Comparison of ENCODE assay signal across 25 mouse cellular contexts in the genomic region with DNA sequence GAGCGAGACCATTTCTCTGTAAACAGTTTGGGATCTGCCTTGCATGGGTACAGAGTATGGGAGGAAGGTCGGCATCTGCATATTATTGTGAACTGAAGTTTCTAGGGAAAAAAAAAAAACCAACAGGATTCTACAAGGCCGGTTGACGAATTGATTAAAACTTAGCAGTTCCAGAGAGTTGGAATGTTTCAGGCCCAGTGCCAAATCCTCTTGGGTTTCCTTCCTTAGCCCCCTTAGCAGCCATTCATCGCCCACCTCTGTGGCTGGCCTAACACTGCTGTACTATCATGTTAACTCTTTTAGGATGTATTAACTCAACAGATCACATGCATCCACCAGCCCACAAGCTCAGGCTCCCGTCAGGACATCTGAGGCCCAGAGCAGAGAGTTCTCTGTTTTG.
DNase-seq lines count a peak whose midpoint lies in the region; ATAC-seq lines count a peak whose summit lies in the region.
"Had no signal": no experiment of that assay in that cellular context is flagged by ENCODE, and none has a peak within 500 bp of the region (broad histone marks: within the 10 kb centered on the region; RNA-seq: fewer than 3 reads in every experiment).

No protein-coding gene starts in this region.

- no peaks in the 10 kb centered on the region for H3K36me3 ChIP-seq in limb, embryonic 13.5 days
- H3K36me3 ChIP-seq in limb, embryonic 10.5 days = no peaks in the 10 kb centered on the region
- H3K36me3 ChIP-seq in embryonic facial prominence, embryonic 13.5 days = no peaks in the 10 kb centered on the region
- H3K36me3 ChIP-seq in embryonic facial prominence, embryonic 15.5 days = no peaks in the 10 kb centered on the region
- H3K36me3 ChIP-seq: forebrain, embryonic 10.5 days; G1E; hindbrain, embryonic 12.5 days; hindbrain, embryonic 15.5 days had no signal

- no peak for ATAC-seq in limb, embryonic 13.5 days (ENCODE audit: low FRiP score, low read depth)
- ATAC-seq in embryonic facial prominence, embryonic 13.5 days (ENCODE audit: insufficient number of reproducible peaks, insufficient read depth, low FRiP score, low TSS enrichment, low read depth) = no peak
- ATAC-seq in embryonic facial prominence, embryonic 15.5 days (ENCODE audit: insufficient number of reproducible peaks, low FRiP score, low TSS enrichment, low read depth) = no peak
- ATAC-seq: forebrain, embryonic 13.5 days; forebrain, embryonic 16.5 days; intestine, postnatal 0 days had no signal

- H3K9ac ChIP-seq in limb, embryonic 13.5 days = no peak overlapping the region
- no peak overlapping the region for H3K9ac ChIP-seq in embryonic facial prominence, embryonic 13.5 days
- no peak overlapping the region for H3K9ac ChIP-seq in embryonic facial prominence, embryonic 15.5 days
- H3K9ac ChIP-seq: forebrain, embryonic 13.5 days; hindbrain, embryonic 12.5 days; hindbrain, embryonic 15.5 days had no signal

- no peaks in the 10 kb centered on the region; the same call in 1 of the 2 replicates for H3K9me3 ChIP-seq in limb, embryonic 13.5 days
- no peaks in the 10 kb centered on the region for H3K9me3 ChIP-seq in limb, embryonic 10.5 days (replicated peaks)
- no peaks in the 10 kb centered on the region for H3K9me3 ChIP-seq in embryonic facial prominence, embryonic 13.5 days
- H3K9me3 ChIP-seq in embryonic facial prominence, embryonic 15.5 days (replicated peaks) = no peaks in the 10 kb centered on the region
- H3K9me3 ChIP-seq: forebrain, embryonic 10.5 days; forebrain, embryonic 13.5 days; hindbrain, embryonic 12.5 days; hindbrain, embryonic 15.5 days had no signal

- intact Hi-C loops in heart, postnatal 14 days (cut with DNase I) = no loop called here

- peak; percentile 64 for DNase-seq in heart, adult 11 months
- no peak for DNase-seq in heart, postnatal 14 days
- no peak for DNase-seq in limb, embryonic 10.5 days (ENCODE audit: low spot score)
- no peak for DNase-seq in urinary bladder, postnatal 10 days (ENCODE audit: low spot score)
- DNase-seq: adrenal gland, adult 2 months; adrenal gland, postnatal 14 days; B cell, adult 2 months; cerebellum, adult 11 months; cerebellum, adult 2 months; cerebellum, adult 9-11 months; cerebellum, postnatal 25 days; gastrocnemius, adult 2 months; gastrocnemius, postnatal 14 days; heart, adult 18-20 months had no signal

- no peak overlapping the region for H3K4me2 ChIP-seq in limb, embryonic 13.5 days (replicated peaks)
- no peak overlapping the region for H3K4me2 ChIP-seq in embryonic facial prominence, embryonic 13.5 days
- H3K4me2 ChIP-seq in embryonic facial prominence, embryonic 15.5 days (replicated peaks) = no peak overlapping the region
- H3K4me2 ChIP-seq: forebrain, embryonic 13.5 days; hindbrain, embryonic 12.5 days; hindbrain, embryonic 15.5 days had no signal

- H3K4me3 ChIP-seq in limb, embryonic 13.5 days = no peak overlapping the region
- no peak overlapping the region for H3K4me3 ChIP-seq in limb, embryonic 10.5 days
- H3K4me3 ChIP-seq in embryonic facial prominence, embryonic 13.5 days = no peak overlapping the region
- no peak overlapping the region for H3K4me3 ChIP-seq in embryonic facial prominence, embryonic 15.5 days (replicated peaks)
- H3K4me3 ChIP-seq: forebrain, embryonic 10.5 days; forebrain, embryonic 13.5 days; gastrocnemius, adult 2 months; hindbrain, embryonic 12.5 days; hindbrain, embryonic 15.5 days had no signal

- H3K4me1 ChIP-seq in limb, embryonic 13.5 days = peaks cover 26% of the 10 kb centered on the region
- peaks cover 7% of the 10 kb centered on the region; the same call in 1 of the 2 replicates for H3K4me1 ChIP-seq in limb, embryonic 10.5 days
- H3K4me1 ChIP-seq in embryonic facial prominence, embryonic 13.5 days = peaks cover 31% of the 10 kb centered on the region
- peaks cover 17% of the 10 kb centered on the region for H3K4me1 ChIP-seq in embryonic facial prominence, embryonic 15.5 days

- 54% methylated on average over 6 of the region's 6 CpGs for WGBS in limb, embryonic 13.5 days
- 87% methylated on average over 6 of the region's 6 CpGs for WGBS in limb, embryonic 10.5 days
- WGBS in embryonic facial prominence, embryonic 13.5 days = 42% methylated on average over 6 of the region's 6 CpGs
- WGBS in embryonic facial prominence, embryonic 15.5 days = 32% methylated on average over 6 of the region's 6 CpGs

- H3K27ac ChIP-seq in limb, embryonic 13.5 days = peak overlapping the region; percentile 10; the same call in 1 of the 2 replicates
- H3K27ac ChIP-seq in limb, embryonic 10.5 days = no peak overlapping the region
- H3K27ac ChIP-seq in embryonic facial prominence, embryonic 13.5 days = peak overlapping the region; percentile 78
- peak overlapping the region; percentile 55; the same call in 1 of the 2 replicates for H3K27ac ChIP-seq in embryonic facial prominence, embryonic 15.5 days (replicated peaks)
- H3K27ac ChIP-seq: forebrain, embryonic 10.5 days; forebrain, embryonic 13.5 days; gastrocnemius, adult 2 months; hindbrain, embryonic 12.5 days; hindbrain, embryonic 15.5 days had no signal

- no peaks in the 10 kb centered on the region for H3K27me3 ChIP-seq in limb, embryonic 13.5 days
- no peaks in the 10 kb centered on the region for H3K27me3 ChIP-seq in limb, embryonic 10.5 days (ENCODE audit: low read depth, poor library complexity, severe bottlenecking)
- no peaks in the 10 kb centered on the region for H3K27me3 ChIP-seq in embryonic facial prominence, embryonic 13.5 days
- no peaks in the 10 kb centered on the region for H3K27me3 ChIP-seq in embryonic facial prominence, embryonic 15.5 days
- H3K27me3 ChIP-seq: CH12.LX; forebrain, embryonic 13.5 days; hindbrain, embryonic 12.5 days; hindbrain, embryonic 15.5 days had no signal
